Mouse (Mus musculus) spleen, adult 2 months (tissue): ENCODE measurements around the gene Rmdn2.

Experiments used
- CTCF ChIP-seq: fragments of 200-500 bp; IDR thresholded peaks from 2 replicates; pipeline ENCODE4 v1.5.1; 2011; ENCODE audit warnings: mild to moderate bottlenecking, inconsistent platforms; ENCODE audit not compliant: insufficient read depth, insufficient read length, insufficient replicate concordance; ENCODE audit errors: extremely low read depth
- POLR2A ChIP-seq: fragments of 200-500 bp; IDR thresholded peaks from 2 replicates; pipeline ENCODE4 v1.6.1; 2011; ENCODE audit warnings: low read depth, low read length, inconsistent platforms

- TF ChIP-seq POLR2A, result no peak
- no peak for TF ChIP-seq CTCF
Measured at GRCm38 (mm10) chr17:79623841-79624240, 12.2 kb downstream of the Rmdn2 start.
